Mouse (Mus musculus) midbrain, postnatal 0 days (tissue): Measurements from ENCODE around the gene Pafah2. TPM values are rescaled to one million over a fixed set of nuclear protein-coding genes. Genes with fewer than 3 reads are reported as not detected.

ENCODE experiments used
- ATAC-seq: fragments of 200-750 bp; cut with Nextera tagmentation; 2 replicates; pipeline ENCODE4 v1.8.0; 2017; ENCODE audit warnings: moderate number of reproducible peaks, mild to moderate bottlenecking, moderate TSS enrichment, moderate library complexity; ENCODE audit not compliant: low FRiP score
- DNase-seq: peaks from one replicate; pipeline ENCODE4 v3.0.0-alpha.2; 2015; ENCODE audit warnings: low spot score
- H3K27ac ChIP-seq: fragments of 300-500 bp; sonication (generic); 2 replicates; pipeline ENCODE4 v1.5.1; 2014; ENCODE audit warnings: low read depth, mild to moderate bottlenecking, low read length, mixed read lengths
- H3K27me3 ChIP-seq: fragments of 300-500 bp; sonication (generic); 2 replicates; pipeline ENCODE4 v1.6.1; 2014; ENCODE audit warnings: low read length, control low read depth, mixed read lengths; ENCODE audit not compliant: insufficient read depth
- H3K36me3 ChIP-seq: fragments of 300-500 bp; sonication (generic); 2 replicates; pipeline ENCODE4 v1.6.1; 2014; ENCODE audit warnings: low read length, control low read depth, mixed read lengths; ENCODE audit not compliant: insufficient read depth
- H3K4me1 ChIP-seq: fragments of 300-500 bp; sonication (generic); 2 replicates; pipeline ENCODE4 v1.6.1; 2014; ENCODE audit warnings: mild to moderate bottlenecking, control low read depth, antibody characterized with exemption, low read length, mixed read lengths; ENCODE audit not compliant: insufficient read depth
- H3K4me2 ChIP-seq: fragments of 300-500 bp; sonication (generic); 2 replicates; pipeline ENCODE4 v1.6.1; 2014; ENCODE audit warnings: low read depth, mild to moderate bottlenecking, low read length, mixed read lengths; ENCODE audit not compliant: poor library complexity, severe bottlenecking
- H3K4me3 ChIP-seq: fragments of 300-500 bp; sonication (generic); 2 replicates; pipeline ENCODE4 v1.5.1; 2014; ENCODE audit warnings: low read depth, mild to moderate bottlenecking, low read length, moderate library complexity
- H3K9ac ChIP-seq: fragments of 300-500 bp; sonication (generic); replicated peaks from 2 replicates; pipeline ENCODE4 v1.6.1; 2014; ENCODE audit warnings: mild to moderate bottlenecking, low read length, moderate library complexity, mixed read lengths; ENCODE audit not compliant: poor library complexity, severe bottlenecking
- H3K9me3 ChIP-seq: fragments of 300-500 bp; sonication (generic); 2 replicates; pipeline ENCODE4 v1.6.1; 2016; ENCODE audit warnings: low read length, control low read depth
- CTCF ChIP-seq: IDR thresholded peaks from 2 replicates; pipeline ENCODE4 v1.5.1; 2016; ENCODE audit warnings: antibody characterized with exemption, mild to moderate bottlenecking
- WGBS: fragments of 180-500 bp; shearing (Covaris S2); extraction: QIAGEN DNeasy Blood & Tissue Kit; methylation state at CpG from one replicate; pipeline ENCODE4 v1.1.7; 2014; 5-methylcytosine and 5-hydroxymethylcytosine counted together
- polyA plus RNA-seq: library from polyadenylated mRNA; unstranded; fragments of >200 nt; fragmentation: Nextera tagmentation; extraction: Ambion mirVana; gene quantifications from 2 replicates; pipeline ENCODE4 v1.2.1, GENCODE M21; 2015
- total RNA-seq: library from RNA; depleted of rRNA; stranded (reverse); fragments of >200 nt; gene quantifications from 2 replicates; pipeline ENCODE4 v1.2.3, GENCODE M21; 2014

Pafah2 gene
- total and polyA plus RNA-seq, 2 experiments from 2014 or later = 5.7 to 8.3 TPM

GRCm38 (mm10) chr4:134365280-134365679 lies 30.8 kb upstream of the Pafah2 start:
- H3K27me3 ChIP-seq = peaks cover 11% of the 10 kb centered on the region
- H3K4me2 ChIP-seq = no peak overlapping the region
- H3K36me3 ChIP-seq = no peaks in the 10 kb centered on the region
- WGBS = 41% methylated on average over 5 of the region's 5 CpGs
- H3K4me3 ChIP-seq = no peak overlapping the region
- ATAC-seq = no peak
- no peaks in the 10 kb centered on the region for H3K9me3 ChIP-seq
- no peaks in the 10 kb centered on the region for H3K4me1 ChIP-seq
- H3K9ac ChIP-seq = no peak overlapping the region
- DNase-seq = no peak
- TF ChIP-seq CTCF = no peak
- H3K27ac ChIP-seq = no peak overlapping the region

GRCm38 (mm10) chr4:134370649-134371221 lies 25.4 kb upstream of the Pafah2 start:
- H3K9me3 ChIP-seq = no peaks in the 10 kb centered on the region
- DNase-seq (no peak), ATAC-seq (no peak)
- peak overlapping the region; percentile 99 for H3K4me2 ChIP-seq
- TF ChIP-seq CTCF = no peak
- H3K27me3 ChIP-seq = peaks cover 28% of the 10 kb centered on the region
- H3K27ac ChIP-seq = no peak overlapping the region
- H3K4me3 ChIP-seq = peak overlapping the region; percentile 49
- no peak overlapping the region for H3K9ac ChIP-seq
- 2% methylated on average over 18 of the region's 18 CpGs for WGBS
- peaks cover 12% of the 10 kb centered on the region for H3K4me1 ChIP-seq
- no peaks in the 10 kb centered on the region for H3K36me3 ChIP-seq

GRCm38 (mm10) chr4:134371316-134371855 lies 24.7 kb upstream of the Pafah2 start:
- peak overlapping the region; percentile 49 for H3K4me3 ChIP-seq
- ATAC-seq (no peak), DNase-seq (no peak)
- H3K27ac ChIP-seq = no peak overlapping the region
- WGBS = under 1% methylated on average over 17 of the region's 17 CpGs
- peaks cover 12% of the 10 kb centered on the region for H3K4me1 ChIP-seq
- peak overlapping the region; percentile 99 for H3K4me2 ChIP-seq
- no peaks in the 10 kb centered on the region for H3K36me3 ChIP-seq
- no peak overlapping the region; the same call in 1 of the 2 replicates for H3K9ac ChIP-seq
- peaks cover 28% of the 10 kb centered on the region for H3K27me3 ChIP-seq
- TF ChIP-seq CTCF = no peak
- H3K9me3 ChIP-seq = no peaks in the 10 kb centered on the region

DNA sequence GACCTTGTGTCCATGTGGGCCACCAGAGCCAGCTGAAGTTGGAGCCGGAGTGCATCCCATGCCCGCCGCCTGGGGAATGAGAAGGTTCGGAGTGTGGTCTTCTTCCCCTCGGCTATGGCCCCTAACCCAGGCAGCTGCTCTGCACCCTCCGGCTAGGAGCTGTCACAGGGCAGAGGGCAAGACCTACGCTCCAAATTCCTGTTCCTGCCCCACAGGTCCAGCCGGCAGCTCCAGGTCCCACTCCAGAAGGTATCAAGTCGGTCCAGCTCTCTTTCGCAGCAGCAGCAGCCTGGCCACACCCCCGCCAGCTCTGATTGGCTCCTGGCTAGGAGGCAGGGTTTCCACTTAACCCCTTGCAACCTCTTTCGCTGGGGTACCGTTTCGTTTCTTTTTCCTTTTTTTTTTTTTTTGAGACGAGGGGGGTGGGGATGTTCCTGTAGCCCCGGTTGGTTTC lies 23.8 kb upstream of the Pafah2 start:
- peaks cover 12% of the 10 kb centered on the region for H3K4me1 ChIP-seq
- no peak overlapping the region for H3K27ac ChIP-seq
- no peak for TF ChIP-seq CTCF
- no peaks in the 10 kb centered on the region for H3K36me3 ChIP-seq
- ATAC-seq (peak; percentile 76; the same call in 1 of the 2 replicates), DNase-seq (peak; percentile 79)
- peak overlapping the region; percentile 99 for H3K4me2 ChIP-seq
- H3K27me3 ChIP-seq = peaks cover 28% of the 10 kb centered on the region
- peak overlapping the region; percentile 49 for H3K4me3 ChIP-seq
- H3K9me3 ChIP-seq = no peaks in the 10 kb centered on the region
- WGBS = under 1% methylated on average over 16 of the region's 16 CpGs
- H3K9ac ChIP-seq = peak overlapping the region; percentile 48

GRCm38 (mm10) chr4:134373295-134373694 lies 22.8 kb upstream of the Pafah2 start:
- WGBS = 78% methylated on average over 8 of the region's 8 CpGs
- H3K4me1 ChIP-seq = peaks cover 12% of the 10 kb centered on the region
- H3K27ac ChIP-seq = no peak overlapping the region
- DNase-seq (no peak), ATAC-seq (no peak)
- no peak for TF ChIP-seq CTCF
- H3K4me2 ChIP-seq = peak overlapping the region; percentile 99
- H3K27me3 ChIP-seq = peaks cover 28% of the 10 kb centered on the region
- no peak overlapping the region for H3K9ac ChIP-seq
- no peak overlapping the region for H3K4me3 ChIP-seq
- no peaks in the 10 kb centered on the region for H3K36me3 ChIP-seq
- no peaks in the 10 kb centered on the region for H3K9me3 ChIP-seq

DNA sequence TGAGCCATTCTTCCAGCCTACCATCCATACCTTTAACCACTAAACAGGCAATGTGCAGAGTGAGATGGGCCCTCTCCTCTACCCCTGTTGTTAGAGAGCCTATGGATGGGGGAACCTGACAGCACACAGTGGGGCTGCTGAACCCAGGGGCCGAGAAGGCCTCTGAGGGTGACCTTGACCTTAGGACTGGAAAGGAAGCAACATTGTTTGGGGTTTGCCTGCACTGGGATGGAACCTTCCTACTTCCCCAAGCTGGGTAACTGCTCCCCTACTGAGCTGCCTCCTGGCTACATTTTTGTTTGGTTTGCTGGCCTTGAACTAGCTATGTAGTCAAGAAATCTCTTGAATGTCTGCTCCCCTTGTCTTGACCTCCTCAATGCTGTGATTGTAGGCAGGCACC lies 21.8 kb upstream of the Pafah2 start:
- no peak for ATAC-seq
- H3K4me3 ChIP-seq = no peak overlapping the region
- H3K9ac ChIP-seq = no peak overlapping the region
- H3K4me2 ChIP-seq = no peak overlapping the region
- H3K27ac ChIP-seq = no peak overlapping the region
- peaks cover 27% of the 10 kb centered on the region for H3K27me3 ChIP-seq
- peaks cover 12% of the 10 kb centered on the region for H3K4me1 ChIP-seq
- DNase-seq = no peak
- TF ChIP-seq CTCF = no peak
- H3K9me3 ChIP-seq = no peaks in the 10 kb centered on the region
- no peaks in the 10 kb centered on the region for H3K36me3 ChIP-seq
- WGBS = 47% methylated on average over 1 of the region's 1 CpGs
